Mouse (Mus musculus): ENCODE measurements around the gene Ptprm.
A peak's percentile ranks its signal among the peaks of the same experiment; 100 is the strongest.

The Ptprm gene

DNA sequence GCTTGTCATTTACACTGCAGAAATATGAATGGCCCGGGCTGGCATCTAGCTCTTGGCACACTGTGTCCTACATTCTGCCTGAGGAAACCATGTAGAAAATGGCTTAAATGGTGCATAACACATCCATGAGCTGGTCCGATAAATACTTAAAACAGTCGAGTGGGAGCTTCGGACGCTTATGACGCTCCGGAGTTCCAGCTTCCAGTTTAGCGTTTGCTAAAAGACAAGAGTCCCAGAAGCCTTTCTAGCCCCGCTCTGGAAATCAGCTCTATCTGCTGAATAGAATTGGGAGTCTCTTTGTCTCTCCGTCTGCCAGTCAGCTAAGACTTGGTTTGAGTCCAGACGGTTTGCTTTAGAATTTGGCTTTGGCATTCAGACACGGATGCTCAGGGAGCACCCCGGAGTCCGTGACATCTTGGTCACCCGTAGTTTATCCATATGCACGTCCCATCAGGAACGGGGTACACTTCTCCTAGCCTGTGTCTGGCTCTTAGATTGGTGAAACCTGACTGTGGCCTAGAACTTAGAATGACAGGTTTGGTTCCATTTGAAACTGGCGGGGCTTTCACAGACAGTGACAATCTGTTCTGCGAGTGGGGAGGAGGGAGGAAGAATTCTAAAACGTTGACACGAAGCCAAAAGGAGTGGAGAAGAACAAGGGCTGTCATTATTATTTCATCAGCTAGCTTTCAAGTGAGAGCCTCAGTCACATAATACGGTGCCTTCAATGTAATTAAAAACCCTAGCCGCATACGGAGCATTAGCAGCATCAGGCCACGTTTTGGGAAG lies 667.4 kb downstream of the Ptprm start:
- DNase-seq (ENCODE audit: extremely low spot score, low spot score): no peak

DNA sequence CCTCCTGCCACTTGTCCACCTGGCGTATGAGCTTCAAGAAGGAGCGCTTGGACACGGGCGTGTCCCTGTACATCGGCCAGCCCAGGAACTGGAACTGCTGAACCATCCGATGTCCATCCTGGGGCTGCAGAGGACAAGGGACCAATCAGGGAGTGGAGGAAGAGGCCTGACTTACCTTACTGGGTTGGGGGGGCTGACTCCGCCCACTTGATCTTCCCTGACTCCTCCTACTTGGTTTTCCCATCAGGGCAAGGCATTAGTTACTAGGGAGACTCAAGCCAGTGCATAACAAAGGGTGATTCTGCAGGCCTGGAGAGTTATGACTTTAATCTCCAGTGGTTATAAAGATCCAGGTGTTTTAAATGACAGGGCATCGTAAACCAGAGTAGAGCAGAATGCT lies 670.8 kb downstream of the Ptprm start:
- no peak for DNase-seq (ENCODE audit: extremely low spot score, low spot score)

DNA sequence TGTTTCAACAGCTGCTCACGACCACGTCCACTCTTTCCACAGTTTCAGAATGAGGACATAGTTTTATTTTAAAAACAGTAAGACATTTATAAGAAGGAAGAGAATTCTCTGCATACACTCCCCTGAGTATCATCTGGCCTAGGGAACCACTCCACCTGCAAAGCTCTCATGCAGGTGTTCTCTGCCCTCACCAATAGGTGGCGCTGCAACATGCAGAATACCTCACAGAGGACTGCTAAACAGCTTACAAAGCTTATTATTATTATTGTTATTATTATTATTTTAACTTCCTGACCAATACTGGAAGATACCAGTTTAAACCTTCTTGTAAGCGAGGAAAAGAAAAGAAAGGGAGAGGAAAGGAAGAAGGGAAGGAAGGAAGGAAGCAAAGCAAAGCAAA lies 673.6 kb downstream of the Ptprm start:
- DNase-seq (ENCODE audit: extremely low spot score, low spot score): peak; percentile 39

DNA sequence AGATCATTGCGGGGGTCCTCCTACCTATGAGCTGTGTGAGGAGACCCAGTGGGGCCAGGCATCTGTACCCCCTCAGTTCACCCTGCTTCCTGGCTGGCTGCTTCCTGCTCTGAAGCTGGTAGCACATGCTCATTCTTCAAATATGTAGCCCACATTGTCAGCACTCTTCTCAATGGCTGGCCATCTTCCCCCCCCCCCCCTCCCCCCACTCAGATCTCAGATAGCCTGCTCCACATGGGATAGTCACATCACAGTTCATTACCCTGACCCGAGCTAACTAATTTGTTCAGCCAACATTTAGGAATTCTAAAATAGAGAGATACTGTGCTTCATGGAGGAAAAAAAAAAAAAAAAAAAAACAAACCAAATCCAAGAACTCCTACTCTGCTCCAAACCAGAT lies 679.6 kb downstream of the Ptprm start:
- no peak for DNase-seq (ENCODE audit: extremely low spot score, low spot score)

DNA sequence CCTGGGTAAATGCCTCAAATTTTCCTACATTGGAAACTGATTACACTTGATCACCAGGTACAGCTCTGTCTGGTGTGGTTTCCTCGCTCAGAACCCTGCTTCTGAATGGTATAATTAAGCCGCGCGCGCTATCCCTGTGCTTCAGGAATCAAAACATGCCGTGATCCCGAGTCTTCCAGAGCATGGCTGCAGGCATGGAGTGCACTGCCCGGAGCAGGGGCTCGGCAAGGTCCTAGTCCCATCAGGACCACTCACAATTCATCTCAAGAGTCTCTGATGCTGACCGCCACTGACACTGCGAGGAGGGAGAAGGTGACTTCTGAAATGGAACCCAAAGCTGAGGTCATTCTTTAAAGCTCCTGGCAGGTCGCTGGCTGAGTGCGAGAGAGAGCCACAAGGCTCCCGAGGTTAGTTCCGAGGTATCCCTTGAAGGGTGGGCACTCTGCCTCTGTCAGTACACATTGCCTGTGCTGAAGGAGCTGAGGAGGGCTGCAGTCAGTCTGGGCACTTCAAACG lies 682.5 kb downstream of the Ptprm start:
- no peak for DNase-seq (ENCODE audit: extremely low spot score, low spot score)

DNA sequence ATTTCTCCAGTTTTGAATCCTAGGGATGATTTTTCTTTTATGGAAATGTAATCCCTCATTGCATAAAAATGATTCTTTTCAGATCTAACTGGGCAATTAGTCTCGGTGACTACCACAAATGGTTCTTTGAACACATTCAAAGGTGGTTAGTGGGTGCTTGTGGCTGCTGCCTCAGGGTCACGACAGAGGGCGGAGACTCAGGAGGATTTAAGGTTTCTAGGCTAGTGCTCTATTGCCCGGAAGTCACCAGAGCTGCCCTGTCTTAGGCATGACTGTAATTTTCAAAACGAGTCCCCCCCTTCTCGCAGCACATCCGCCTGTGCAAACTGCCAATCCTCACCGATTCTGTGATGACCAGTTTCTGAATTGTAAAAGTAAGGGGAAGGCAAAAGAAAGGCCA lies 683.0 kb downstream of the Ptprm start:
- no peak for DNase-seq (ENCODE audit: extremely low spot score, low spot score)

DNA sequence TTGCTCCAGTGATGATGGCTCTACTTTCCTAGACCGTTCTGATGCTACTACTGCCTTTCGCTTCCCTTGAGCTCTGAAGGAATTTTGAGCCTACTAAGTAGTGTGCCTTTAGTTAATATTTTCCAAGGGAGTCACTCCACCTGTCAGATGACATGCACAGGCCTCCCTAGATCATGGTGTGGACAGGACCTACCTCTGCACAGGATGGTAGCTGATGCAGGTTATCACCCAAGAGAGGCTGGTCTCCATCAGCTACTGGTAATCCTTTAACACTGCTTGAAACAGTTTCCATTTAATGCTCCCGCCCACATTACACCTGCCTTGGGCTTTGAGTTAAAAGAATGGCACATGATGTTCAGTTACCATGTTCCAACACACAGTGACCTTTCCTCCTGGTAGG lies 688.5 kb downstream of the Ptprm start:
- DNase-seq (ENCODE audit: extremely low spot score, low spot score): no peak

DNA sequence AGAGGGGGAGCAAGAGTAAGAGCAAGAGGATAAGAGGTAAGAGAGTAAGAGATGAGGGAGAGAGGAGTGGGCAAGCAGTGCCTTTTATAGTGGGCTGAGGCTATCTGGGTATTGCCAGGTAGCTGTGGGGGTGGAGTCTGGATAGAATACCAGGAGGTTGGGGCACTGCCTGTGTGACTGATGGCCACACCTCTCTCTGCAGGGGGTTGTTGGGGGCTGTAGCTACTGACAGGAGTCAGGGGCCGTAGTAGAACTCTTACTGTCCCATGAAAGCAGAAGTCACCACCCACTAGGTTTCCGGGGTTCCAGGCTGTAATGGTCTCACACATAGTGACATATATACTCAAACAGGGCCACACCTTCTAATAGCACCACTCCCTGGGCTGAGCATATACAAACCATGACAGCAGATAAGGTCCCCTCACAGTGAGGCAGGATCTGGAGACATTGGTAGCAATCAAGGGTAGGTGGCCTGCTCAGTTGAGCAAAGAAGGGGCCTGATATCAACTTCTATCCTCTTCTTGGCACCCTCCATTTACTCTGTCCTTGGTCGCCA lies 689.0 kb downstream of the Ptprm start:
- DNase-seq (ENCODE audit: extremely low spot score, low spot score): no peak

DNA sequence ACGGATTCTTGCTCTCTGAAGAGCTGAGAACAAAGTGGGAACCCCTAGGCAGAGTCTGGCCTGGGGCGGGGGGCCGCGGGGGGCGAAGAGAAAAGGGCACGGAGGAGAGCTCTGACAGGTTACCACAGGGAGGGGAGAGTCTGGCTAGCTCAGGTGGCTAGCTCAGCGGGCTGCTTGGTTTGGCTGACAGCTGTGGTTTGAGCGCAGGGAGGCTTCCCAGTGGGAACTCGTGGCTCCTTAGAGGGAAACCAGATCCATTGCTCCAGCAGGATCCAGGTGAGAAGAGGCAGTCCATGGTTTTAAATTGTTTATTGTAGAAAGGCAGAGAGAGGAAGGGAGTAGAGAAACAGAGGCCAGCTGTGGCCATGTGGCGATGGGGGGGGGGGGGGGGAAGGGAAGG lies 689.5 kb downstream of the Ptprm start:
- no peak for DNase-seq (ENCODE audit: extremely low spot score, low spot score)

DNA sequence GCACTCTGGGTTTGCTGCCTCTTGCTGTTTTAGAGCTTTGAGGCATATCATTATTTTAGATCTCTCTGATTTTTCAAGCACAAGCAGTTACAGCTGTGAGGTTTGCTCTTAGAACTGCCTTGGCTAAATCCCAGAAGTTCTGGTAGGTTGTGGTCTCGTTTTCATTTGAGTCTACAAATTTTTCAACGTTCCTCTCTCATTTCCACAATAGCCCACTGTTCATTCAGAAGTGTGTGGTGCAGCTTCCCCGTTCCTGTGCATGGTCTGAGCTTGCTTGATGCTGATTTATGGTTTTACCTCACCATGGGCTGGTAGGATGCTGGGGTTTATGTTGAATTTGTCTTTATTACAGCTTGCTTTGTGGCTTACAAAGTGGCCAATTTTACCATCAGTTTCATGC lies 695.0 kb downstream of the Ptprm start:
- no peak for DNase-seq (ENCODE audit: extremely low spot score, low spot score)

DNA sequence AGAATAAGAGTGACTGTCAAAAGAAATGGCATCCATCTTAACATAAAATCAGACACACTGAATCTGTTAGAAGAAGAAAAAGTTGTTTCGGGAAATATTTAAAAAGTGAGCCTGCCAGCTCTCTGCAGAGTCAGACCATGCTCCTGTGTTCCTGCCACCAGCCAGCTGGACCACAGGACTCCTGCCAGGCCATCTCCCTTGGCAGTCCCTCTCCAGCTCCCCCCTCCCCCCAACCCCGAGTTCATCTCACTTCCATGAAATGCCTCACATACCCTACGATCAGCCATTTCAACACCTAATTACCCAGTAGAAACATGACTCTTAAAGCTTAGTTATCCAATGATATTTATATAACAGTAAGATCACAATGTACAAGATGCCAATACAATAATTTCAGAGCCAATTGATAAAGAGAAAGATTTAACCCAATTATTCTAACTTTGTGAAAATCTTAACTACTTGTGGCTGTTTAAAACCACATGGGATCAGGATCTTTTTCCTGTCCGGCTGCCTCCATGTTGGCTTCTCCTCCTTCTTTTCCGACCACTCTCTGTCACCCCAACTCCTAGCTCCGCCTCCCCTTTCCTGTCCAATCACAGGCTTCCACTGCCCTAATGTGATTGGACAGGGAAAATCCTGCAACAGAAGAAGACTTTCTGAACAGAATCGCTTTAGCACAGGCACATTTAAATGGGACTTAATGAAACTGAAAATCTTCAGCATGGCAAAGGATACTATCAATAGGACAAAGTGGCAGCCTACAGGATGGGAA lies 716.1 kb downstream of the Ptprm start:
- no peak for DNase-seq (ENCODE audit: extremely low spot score, low spot score)

DNA sequence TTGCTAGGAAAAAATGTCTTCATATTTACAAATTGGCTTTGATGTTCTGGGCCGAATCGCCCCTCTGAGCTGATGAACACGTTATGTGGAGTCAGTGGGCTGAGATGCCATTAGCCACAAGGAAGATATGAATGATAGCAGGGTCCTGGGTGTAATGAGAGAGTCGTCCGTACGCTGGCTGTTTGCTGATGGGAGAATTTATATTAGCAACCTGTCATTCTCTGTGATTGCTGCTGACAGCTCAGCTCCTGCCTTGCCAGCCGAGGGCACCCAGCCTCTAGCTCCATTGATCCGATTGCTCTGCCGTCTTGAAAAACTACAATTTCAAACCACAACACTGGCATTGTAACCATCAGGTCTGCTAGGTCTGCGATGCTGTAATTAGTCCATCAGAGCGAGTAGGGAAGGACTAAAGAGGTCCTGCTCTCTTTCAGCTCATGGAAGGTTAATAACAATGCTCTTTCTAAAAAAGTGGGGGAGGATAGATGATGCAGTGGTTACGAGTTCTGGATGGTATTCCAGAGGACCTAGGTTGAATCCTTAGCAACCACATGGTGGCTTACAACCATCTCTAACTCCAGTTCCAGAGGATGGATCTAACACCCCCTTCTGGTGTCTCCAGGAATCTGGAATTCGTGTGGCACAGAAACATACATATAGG lies 734.1 kb downstream of the Ptprm start:
- no peak for DNase-seq (ENCODE audit: extremely low spot score, low spot score)

DNA sequence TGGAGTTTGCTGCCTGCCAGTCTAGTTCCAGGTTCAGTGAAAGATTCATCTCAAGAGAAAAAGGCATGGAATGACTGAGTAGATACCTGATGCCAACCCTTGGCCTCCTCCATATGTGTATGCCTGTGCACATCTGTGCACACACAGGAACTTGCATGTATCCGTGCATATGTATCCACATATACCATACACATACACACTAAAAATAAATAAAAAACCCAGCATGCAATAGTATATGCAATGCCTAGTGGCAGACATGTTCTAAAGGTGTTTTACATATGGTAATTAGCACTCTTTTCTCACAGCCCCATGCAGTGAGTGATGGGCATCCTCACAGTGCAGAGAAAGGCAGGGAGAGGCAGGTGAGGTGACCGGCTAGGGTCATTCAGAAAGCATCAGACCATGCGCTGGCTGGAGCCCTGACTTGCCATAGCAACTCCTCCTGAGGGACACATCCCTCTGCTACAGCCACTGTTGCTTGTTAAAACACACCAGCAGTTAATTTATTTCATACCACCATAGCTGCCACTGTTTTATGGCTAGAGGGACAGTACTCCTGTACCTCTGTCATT lies 734.9 kb downstream of the Ptprm start:
- DNase-seq (ENCODE audit: extremely low spot score, low spot score): no peak

All from neural tube, embryonic 10.5 days (tissue).